Mouse (Mus musculus) embryonic facial prominence, embryonic 11.5 days (tissue): ENCODE results near the gene Tardbp. TPM values are rescaled to one million over a fixed set of nuclear protein-coding genes. Genes with fewer than 3 reads are reported as not detected.

Experiments used
- ATAC-seq: fragments of 200-750 bp; cut with Nextera tagmentation; replicated peaks from 2 replicates; pipeline ENCODE4 v1.8.0; 2017; ENCODE audit warnings: low read depth; ENCODE audit not compliant: insufficient number of reproducible peaks, low FRiP score, low TSS enrichment
- DNase-seq: peaks from one replicate; pipeline ENCODE4 v3.0.0-alpha.2; 2015; ENCODE audit warnings: low spot score
- H3K27ac ChIP-seq: fragments of 300-500 bp; sonication (generic); replicated peaks from 2 replicates; pipeline ENCODE4 v1.5.1; 2014; ENCODE audit warnings: mild to moderate bottlenecking, low read depth, low read length, control low read depth
- H3K27me3 ChIP-seq: fragments of 300-500 bp; sonication (generic); 2 replicates; pipeline ENCODE4 v1.6.1; 2014; ENCODE audit warnings: mild to moderate bottlenecking, low read length, moderate library complexity, mixed read lengths; ENCODE audit not compliant: control insufficient read depth, insufficient read depth
- H3K36me3 ChIP-seq: fragments of 300-500 bp; sonication (generic); replicated peaks from 2 replicates; pipeline ENCODE4 v1.6.1; 2014; ENCODE audit warnings: low read depth, mild to moderate bottlenecking, low read length, moderate library complexity, mixed read lengths; ENCODE audit not compliant: control insufficient read depth, insufficient read depth
- H3K4me1 ChIP-seq: fragments of 300-500 bp; sonication (generic); 2 replicates; pipeline ENCODE4 v1.6.1; 2014; ENCODE audit warnings: low read length, mixed read lengths; ENCODE audit not compliant: control insufficient read depth, insufficient read depth
- H3K4me2 ChIP-seq: fragments of 300-500 bp; sonication (generic); 2 replicates; pipeline ENCODE4 v1.6.1; 2014; ENCODE audit warnings: low read depth, mild to moderate bottlenecking, control low read depth, low read length, moderate library complexity
- H3K4me3 ChIP-seq: fragments of 300-500 bp; sonication (generic); 2 replicates; pipeline ENCODE4 v1.5.1; 2014; ENCODE audit warnings: low read depth, low read length, control low read depth
- H3K9ac ChIP-seq: fragments of 300-500 bp; sonication (generic); replicated peaks from 2 replicates; pipeline ENCODE4 v1.6.1; 2014; ENCODE audit warnings: mild to moderate bottlenecking, control low read depth, low read length
- H3K9me3 ChIP-seq: fragments of 300-500 bp; sonication (generic); replicated peaks from 2 replicates; pipeline ENCODE4 v1.6.1; 2016; ENCODE audit warnings: mild to moderate bottlenecking, low read length, inconsistent platforms, mixed read lengths; ENCODE audit not compliant: control insufficient read depth
- WGBS: fragments of 180-500 bp; shearing (Covaris S2); extraction: QIAGEN DNeasy Blood & Tissue Kit; methylation state at CpG from one replicate; pipeline ENCODE4 v1.1.7; 2014; 5-methylcytosine and 5-hydroxymethylcytosine counted together
- polyA plus RNA-seq: library from polyadenylated mRNA; unstranded; fragments of >200 nt; fragmentation: Nextera tagmentation; extraction: Ambion mirVana; gene quantifications from 2 replicates; pipeline ENCODE4 v1.2.1, GENCODE M21; 2014

Gene Tardbp
- 206 and 240 TPM in 2 replicates for polyA plus RNA-seq

DNA sequence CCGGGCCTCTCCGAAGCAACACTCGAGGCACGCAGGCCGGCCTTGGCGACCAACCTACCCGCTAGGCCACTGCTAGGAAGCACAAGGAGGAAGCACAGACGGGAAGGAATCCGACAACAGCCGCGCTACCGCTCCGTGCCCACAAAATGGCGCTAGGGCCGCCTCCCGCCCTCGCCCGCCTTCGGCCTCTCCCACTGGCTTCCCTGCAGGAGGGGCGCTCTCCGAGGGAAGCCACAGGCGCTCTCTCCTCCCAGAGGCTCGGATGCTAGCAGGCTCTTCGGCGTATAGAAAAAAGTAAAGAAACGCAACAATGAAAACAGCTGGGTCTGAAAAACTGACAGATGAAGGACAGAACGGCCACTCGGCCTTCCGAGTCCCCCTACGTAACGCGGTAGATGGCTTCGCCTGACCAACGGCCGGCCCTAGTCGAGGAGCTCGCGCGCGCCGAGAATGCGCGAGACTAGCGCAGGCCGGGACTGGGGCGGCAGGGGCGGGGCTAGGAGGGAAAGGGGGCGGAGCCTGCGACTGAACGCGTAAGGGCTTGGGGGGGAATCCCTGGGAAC lies at the start of gene Tardbp:
Tardbp (minus strand) TSS at position 397 of the 563 bp plus-strand sequence.
- ATAC-seq: peak; percentile 91
- peaks cover 10% of the 10 kb centered on the region for H3K36me3 ChIP-seq
- under 1% methylated on average over 51 of the region's 51 CpGs for WGBS

GRCm38 (mm10) chr4:148676188-148676960 lies 49.6 kb upstream of the Tardbp start:
- Histone ChIP-seq H3K4me3 (no peak overlapping the region), H3K27ac (no peak overlapping the region), H3K9ac (no peak overlapping the region), H3K9me3 (no peaks in the 10 kb centered on the region), H3K4me1 (peaks cover 9% of the 10 kb centered on the region), H3K36me3 (no peaks in the 10 kb centered on the region), H3K27me3 (no peaks in the 10 kb centered on the region), H3K4me2 (no peak overlapping the region)
- WGBS: 45% methylated on average over 16 of the region's 16 CpGs
- peak; percentile 30; the same call in 1 of the 2 replicates for ATAC-seq
- DNase-seq: no peak

More for the DNA sequence above, at the start of gene Tardbp:
- peak within 1 kb of the TSS; percentile 78 for H3K4me2 ChIP-seq
- no peaks in the 10 kb centered on the region for H3K9me3 ChIP-seq
- peak; percentile 97 for DNase-seq
- H3K4me1 ChIP-seq: peaks cover 3% of the 10 kb centered on the region; the same call in 1 of the 2 replicates
- H3K27ac ChIP-seq: peak within 1 kb of the TSS; percentile 83
- H3K4me3 ChIP-seq: peak within 1 kb of the TSS; percentile 63
- no peaks in the 10 kb centered on the region for H3K27me3 ChIP-seq
- peak within 1 kb of the TSS; percentile 97 for H3K9ac ChIP-seq

DNA sequence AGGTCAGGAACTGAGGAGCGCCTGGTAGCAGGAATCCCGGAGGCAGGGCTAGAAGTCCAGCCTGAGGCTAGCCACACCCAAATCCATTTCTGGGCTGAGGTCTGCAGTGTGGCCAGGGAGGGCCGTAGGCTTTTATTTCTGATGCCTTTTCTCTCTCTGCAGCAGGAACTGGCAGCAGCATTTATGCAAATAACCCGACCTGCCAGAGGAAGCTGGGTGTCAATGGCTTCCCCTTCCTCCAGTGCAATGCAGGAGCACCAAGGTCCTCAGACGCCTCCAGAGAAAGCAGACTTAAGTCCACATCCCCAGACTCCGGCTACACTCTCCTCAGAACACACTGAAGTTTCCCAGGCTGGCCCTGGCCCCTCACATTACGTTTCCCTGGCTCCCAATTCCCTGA lies 48.2 kb upstream of the Tardbp start:
- Histone ChIP-seq H3K9ac (no peak overlapping the region), H3K27me3 (no peaks in the 10 kb centered on the region), H3K9me3 (no peaks in the 10 kb centered on the region), H3K4me2 (no peak overlapping the region), H3K27ac (no peak overlapping the region), H3K36me3 (no peaks in the 10 kb centered on the region), H3K4me1 (peaks cover 9% of the 10 kb centered on the region), H3K4me3 (no peak overlapping the region)
- DNase-seq: no peak
- WGBS: 44% methylated on average over 7 of the region's 7 CpGs
- no peak for ATAC-seq

DNA sequence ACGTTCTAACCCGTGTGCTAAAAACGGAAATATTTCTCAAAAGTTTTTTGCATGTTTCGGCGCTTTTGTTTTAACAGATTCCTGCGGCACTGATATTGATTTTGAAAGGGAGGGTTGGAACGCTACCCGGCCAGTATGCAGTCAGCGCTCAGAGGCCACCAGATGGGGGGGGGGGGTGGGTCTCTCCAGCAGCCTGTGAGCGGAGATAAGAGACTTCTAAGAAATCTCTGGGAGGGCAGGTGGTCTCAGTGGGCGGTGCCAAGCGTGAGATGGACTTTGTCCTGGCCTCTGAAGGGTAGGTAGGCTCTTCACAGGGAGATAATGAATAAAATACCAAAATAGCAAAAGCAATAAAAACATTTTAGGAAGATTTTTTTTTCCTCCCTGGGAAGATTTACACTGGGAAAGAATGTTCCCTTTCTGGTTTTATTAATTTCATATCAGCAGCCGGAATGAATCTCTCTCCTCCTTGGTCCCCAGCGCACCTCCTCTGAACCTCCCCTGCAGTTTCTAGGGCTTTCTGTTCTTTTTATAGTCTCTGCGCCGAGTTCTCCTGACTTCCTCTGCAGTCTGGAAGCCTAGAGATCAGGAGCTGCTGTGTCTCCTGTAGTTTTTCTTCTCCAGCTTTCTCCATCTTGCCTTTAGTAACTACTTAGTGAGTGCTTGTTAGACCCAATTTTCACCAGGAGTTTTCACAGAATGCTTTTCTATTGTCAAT lies 44.6 kb upstream of the Tardbp start:
- Histone ChIP-seq H3K36me3 (no peaks in the 10 kb centered on the region), H3K9ac (no peak overlapping the region), H3K9me3 (no peaks in the 10 kb centered on the region), H3K4me3 (no peak overlapping the region), H3K27me3 (no peaks in the 10 kb centered on the region), H3K4me1 (peaks cover 6% of the 10 kb centered on the region), H3K4me2 (no peak overlapping the region), H3K27ac (no peak overlapping the region)
- 62% methylated on average over 16 of the region's 16 CpGs for WGBS
- no peak for DNase-seq
- ATAC-seq: no peak

GRCm38 (mm10) chr4:148667006-148667755 lies 40.4 kb upstream of the Tardbp start:
- no peak for DNase-seq
- Histone ChIP-seq H3K4me2 (no peak overlapping the region), H3K36me3 (no peaks in the 10 kb centered on the region), H3K27me3 (no peaks in the 10 kb centered on the region), H3K4me1 (no peaks in the 10 kb centered on the region), H3K9me3 (no peaks in the 10 kb centered on the region), H3K4me3 (no peak overlapping the region), H3K9ac (no peak overlapping the region), H3K27ac (no peak overlapping the region)
- WGBS: 85% methylated on average over 15 of the region's 15 CpGs
- ATAC-seq: no peak

DNA sequence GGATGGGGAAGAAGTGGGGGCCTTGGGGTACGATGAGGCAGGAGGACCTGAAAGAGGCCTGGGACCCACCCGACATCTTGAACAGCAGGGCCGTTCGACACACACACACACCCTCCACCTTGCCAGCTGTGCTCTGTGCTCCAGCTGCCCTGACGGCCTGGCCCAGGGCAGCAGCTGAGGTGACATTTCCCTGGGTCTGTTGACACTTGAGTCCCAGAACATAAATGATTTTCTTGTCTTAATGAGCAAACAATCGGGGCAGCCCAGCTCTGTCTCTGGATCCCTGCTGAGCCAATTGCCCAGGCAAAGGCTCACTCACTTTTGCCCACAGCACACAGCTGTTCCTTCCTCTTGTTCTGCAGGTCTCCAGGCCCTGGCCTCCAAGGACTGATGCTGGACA lies 37.2 kb upstream of the Tardbp start:
- Histone ChIP-seq H3K27ac (no peak overlapping the region), H3K36me3 (no peaks in the 10 kb centered on the region), H3K27me3 (no peaks in the 10 kb centered on the region), H3K9me3 (no peaks in the 10 kb centered on the region), H3K4me1 (no peaks in the 10 kb centered on the region), H3K9ac (no peak overlapping the region), H3K4me3 (no peak overlapping the region), H3K4me2 (no peak overlapping the region)
- WGBS: 65% methylated on average over 6 of the region's 6 CpGs
- DNase-seq (no peak), ATAC-seq (no peak)

DNA sequence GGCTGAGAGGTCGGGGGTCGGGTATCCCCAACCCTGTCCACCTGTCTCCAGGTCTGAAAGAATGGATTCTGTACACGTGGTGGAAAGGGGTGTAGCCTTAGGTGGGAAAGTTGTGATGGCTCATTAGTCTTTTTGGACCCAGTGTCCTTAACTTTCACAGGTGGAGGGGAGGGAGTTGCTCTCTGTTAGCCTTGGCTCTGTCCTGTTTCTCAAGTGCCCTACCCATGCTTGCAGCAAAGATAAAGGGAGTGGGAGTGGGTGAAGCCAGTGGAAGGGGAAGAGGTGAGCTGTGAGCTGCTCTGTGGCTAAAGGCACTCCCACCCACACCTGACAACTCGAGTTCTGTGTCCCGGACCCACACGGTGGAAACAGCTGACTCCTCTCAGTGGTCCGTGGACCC lies 36.5 kb upstream of the Tardbp start:
- Histone ChIP-seq H3K4me2 (no peak overlapping the region), H3K27me3 (no peaks in the 10 kb centered on the region), H3K36me3 (no peaks in the 10 kb centered on the region), H3K9ac (no peak overlapping the region), H3K9me3 (no peaks in the 10 kb centered on the region), H3K4me1 (no peaks in the 10 kb centered on the region), H3K27ac (no peak overlapping the region), H3K4me3 (no peak overlapping the region)
- ATAC-seq: no peak
- 77% methylated on average over 7 of the region's 7 CpGs for WGBS
- DNase-seq: no peak
